Mouse (Mus musculus): ENCODE results near the gene Ctr9. TPM values are rescaled to one million over a fixed set of nuclear protein-coding genes. Genes with fewer than 3 reads are reported as not detected.

The Ctr9 gene
- polyA plus RNA-seq, 1 experiment from 2014 or later, result 81.8 TPM

DNA sequence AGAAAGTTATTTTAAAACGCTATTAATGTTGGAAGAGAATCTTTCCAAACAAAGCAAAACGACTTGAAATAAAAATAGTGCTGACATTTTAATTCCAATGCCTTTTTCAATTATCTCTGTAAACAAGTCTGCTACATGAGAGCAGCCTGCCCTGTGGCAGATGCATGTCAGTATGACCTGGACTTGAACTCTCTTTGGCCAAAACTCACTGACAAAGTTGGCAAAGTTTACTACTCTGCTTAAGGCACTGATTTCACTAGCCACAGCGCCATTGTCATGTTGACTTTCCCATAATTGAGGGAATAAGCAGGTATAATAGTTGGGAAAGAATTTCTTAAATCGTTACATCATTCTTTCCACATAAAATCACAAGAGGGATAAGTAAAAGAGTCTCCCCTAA lies 7.9 kb upstream of the Ctr9 start:
- WGBS, result 82% methylated on average over 4 of the region's 4 CpGs

DNA sequence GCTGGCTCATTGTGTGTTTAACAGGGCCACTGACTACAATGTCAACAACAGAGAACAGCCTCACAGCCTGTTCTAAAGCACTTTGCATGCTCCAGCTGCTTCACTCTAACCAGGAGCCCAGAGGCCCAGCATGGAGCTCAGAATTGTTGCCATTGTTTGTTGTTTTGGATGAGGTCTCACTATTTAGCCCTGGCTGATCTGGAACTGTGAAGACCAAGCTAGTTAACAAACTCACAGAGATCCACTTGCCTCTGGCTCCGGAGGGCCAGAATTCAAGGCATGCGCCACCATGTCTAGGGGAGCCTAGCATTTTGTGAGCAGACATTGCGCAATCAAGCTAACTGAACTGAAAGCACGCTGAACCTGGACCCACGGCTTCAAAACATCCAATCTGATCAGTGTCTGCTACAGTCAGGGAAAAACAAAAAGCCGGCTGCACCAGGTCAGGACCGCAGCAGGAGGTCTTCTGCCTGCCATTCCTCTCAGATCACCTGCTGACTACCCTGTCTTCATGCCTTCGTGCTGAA lies 4.6 kb upstream of the Ctr9 start:
- H3K4me3 ChIP-seq (ENCODE audit: low read depth, low read length), result no peak overlapping the region
- no peaks in the 10 kb centered on the region for H3K9me3 ChIP-seq (replicated peaks; ENCODE audit: control insufficient read depth, low read length, poor library complexity, severe bottlenecking)
- H3K4me2 ChIP-seq (ENCODE audit: low read length), result no peak overlapping the region
- 0 out of 2 replicates have a peak overlapping the region, but pooled peaks have one; percentile 38 for H3K9ac ChIP-seq (ENCODE audit: low read depth, low read length)
- WGBS, result 17% methylated on average over 8 of the region's 8 CpGs
- peaks cover 2% of the 10 kb centered on the region; the same call in 1 of the 2 replicates for H3K4me1 ChIP-seq (ENCODE audit: control insufficient read depth, insufficient read depth, low read length)
- no peak for ATAC-seq
- no peaks in the 10 kb centered on the region for H3K27me3 ChIP-seq (ENCODE audit: control insufficient read depth, insufficient read depth, low read depth, low read length)
- no peaks in the 10 kb centered on the region for H3K36me3 ChIP-seq (ENCODE audit: control insufficient read depth, insufficient read depth, low read length)
- no peak overlapping the region for H3K27ac ChIP-seq (ENCODE audit: low read length)

More for the DNA sequence above, 7.9 kb upstream of the Ctr9 start:
- Histone ChIP-seq H3K27me3 (ENCODE audit: control insufficient read depth, insufficient read depth, low read depth, low read length) (no peaks in the 10 kb centered on the region), H3K9ac (ENCODE audit: low read depth, low read length) (no peak overlapping the region), H3K4me3 (ENCODE audit: low read depth, low read length) (no peak overlapping the region), H3K36me3 (ENCODE audit: control insufficient read depth, insufficient read depth, low read length) (no peaks in the 10 kb centered on the region), H3K9me3 (replicated peaks; ENCODE audit: control insufficient read depth, low read length, poor library complexity, severe bottlenecking) (no peaks in the 10 kb centered on the region), H3K27ac (ENCODE audit: low read length) (no peak overlapping the region), H3K4me1 (ENCODE audit: control insufficient read depth, insufficient read depth, low read length) (no peaks in the 10 kb centered on the region; the same call in 1 of the 2 replicates), H3K4me2 (ENCODE audit: low read length) (no peak overlapping the region)
- ATAC-seq, result no peak

DNA sequence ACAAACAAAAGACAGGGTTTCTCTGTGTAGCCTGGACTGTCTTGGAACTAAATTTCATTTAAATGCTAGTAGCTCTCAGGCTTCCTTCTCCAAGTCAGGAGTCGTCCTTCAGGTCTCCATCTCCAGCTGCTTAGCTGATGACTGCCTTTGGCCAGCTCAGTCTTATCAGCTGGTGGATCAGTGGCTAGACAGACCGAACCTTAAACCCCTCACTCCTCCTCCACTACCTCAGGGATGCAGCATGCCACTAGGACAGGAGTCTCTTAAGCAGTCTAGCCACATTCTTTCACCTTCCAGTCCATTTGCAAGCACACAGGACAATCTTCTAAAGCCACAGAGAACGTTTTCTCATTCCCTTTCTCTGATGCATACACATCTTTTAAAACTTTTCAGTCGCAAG lies 3.8 kb upstream of the Ctr9 start:
- Histone ChIP-seq H3K4me3 (ENCODE audit: low read depth, low read length) (no peak overlapping the region), H3K9ac (ENCODE audit: low read depth, low read length) (no peak overlapping the region), H3K4me1 (ENCODE audit: control insufficient read depth, insufficient read depth, low read length) (peaks cover 8% of the 10 kb centered on the region), H3K4me2 (ENCODE audit: low read length) (no peak overlapping the region), H3K27me3 (ENCODE audit: control insufficient read depth, insufficient read depth, low read depth, low read length) (no peaks in the 10 kb centered on the region), H3K36me3 (ENCODE audit: control insufficient read depth, insufficient read depth, low read length) (no peaks in the 10 kb centered on the region), H3K27ac (ENCODE audit: low read length) (no peak overlapping the region), H3K9me3 (replicated peaks; ENCODE audit: control insufficient read depth, low read length, poor library complexity, severe bottlenecking) (no peaks in the 10 kb centered on the region)
- ATAC-seq, result no peak
- WGBS, result 66% methylated on average over 4 of the region's 4 CpGs

DNA sequence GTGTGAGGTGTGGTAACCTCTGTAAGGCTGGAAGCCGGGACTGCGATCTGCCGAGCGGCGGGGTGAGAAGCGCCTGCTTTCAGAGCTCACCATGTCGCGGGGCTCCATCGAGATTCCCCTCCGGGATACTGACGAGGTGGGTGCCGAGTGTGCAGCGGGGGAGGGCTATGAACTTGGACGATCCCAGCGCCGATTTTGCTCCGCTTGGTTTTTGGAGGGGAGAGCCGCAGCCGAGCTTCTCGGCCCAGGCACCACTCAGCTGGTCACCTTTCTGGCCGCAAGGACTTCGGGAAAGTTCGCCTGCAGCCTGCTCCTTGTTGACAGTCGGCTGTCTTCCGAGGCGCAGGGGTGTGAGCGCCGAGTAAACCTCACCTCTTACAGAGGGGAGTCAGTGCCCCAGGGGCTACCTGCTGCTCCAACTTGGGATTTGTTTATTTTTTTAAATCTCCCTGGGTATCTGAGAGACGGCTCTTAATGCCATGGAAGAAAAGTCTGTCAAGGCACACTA lies 349 bp downstream of the Ctr9 start:
- H3K4me3 ChIP-seq (ENCODE audit: low read depth, low read length), result peak overlapping the region; percentile 73
- H3K4me1 ChIP-seq (ENCODE audit: control insufficient read depth, insufficient read depth, low read length), result peaks cover 16% of the 10 kb centered on the region
- H3K9me3 ChIP-seq (replicated peaks; ENCODE audit: control insufficient read depth, low read length, poor library complexity, severe bottlenecking), result no peaks in the 10 kb centered on the region
- H3K9ac ChIP-seq (ENCODE audit: low read depth, low read length), result peak overlapping the region; percentile 79
- H3K36me3 ChIP-seq (ENCODE audit: control insufficient read depth, insufficient read depth, low read length), result peaks cover under 1% of the 10 kb centered on the region; the same call in 1 of the 2 replicates
- under 1% methylated on average over 29 of the region's 29 CpGs for WGBS
- peak overlapping the region; percentile 97 for H3K27ac ChIP-seq (ENCODE audit: low read length)
- H3K27me3 ChIP-seq (ENCODE audit: control insufficient read depth, insufficient read depth, low read depth, low read length), result no peaks in the 10 kb centered on the region
- peak overlapping the region; percentile 73 for H3K4me2 ChIP-seq (ENCODE audit: low read length)
- no peak; the same call in 1 of the 2 replicates for ATAC-seq

DNA sequence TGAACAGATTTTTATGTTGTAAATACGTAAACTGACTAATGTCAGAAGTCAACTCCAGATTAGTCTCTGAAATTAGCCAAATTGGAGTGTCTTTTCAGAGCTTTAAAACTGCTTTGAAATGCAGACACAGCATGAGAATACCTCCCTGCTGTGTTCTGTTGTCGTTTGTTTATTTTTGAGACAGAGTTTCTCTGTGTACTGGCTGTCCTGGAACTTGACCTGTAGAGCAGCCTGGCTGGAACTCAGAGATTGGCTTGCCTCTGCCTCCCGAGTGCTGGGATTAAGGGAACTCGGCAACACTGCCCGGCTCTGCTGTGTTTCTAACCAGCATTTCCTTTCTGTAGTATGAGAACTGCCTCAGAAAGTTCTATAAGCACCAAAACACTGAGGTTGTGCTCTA lies 20.2 kb downstream of the Ctr9 start:
- WGBS, result 80% methylated on average over 5 of the region's 5 CpGs
- H3K36me3 ChIP-seq (ENCODE audit: control insufficient read depth, insufficient read depth, low read length), result peaks cover 34% of the 10 kb centered on the region
- H3K27ac ChIP-seq (ENCODE audit: low read length), result no peak overlapping the region
- H3K9me3 ChIP-seq (replicated peaks; ENCODE audit: control insufficient read depth, low read length, poor library complexity, severe bottlenecking), result no peaks in the 10 kb centered on the region
- no peak for ATAC-seq
- H3K4me1 ChIP-seq (ENCODE audit: control insufficient read depth, insufficient read depth, low read length), result no peaks in the 10 kb centered on the region
- H3K4me2 ChIP-seq (ENCODE audit: low read length), result no peak overlapping the region
- no peak overlapping the region for H3K9ac ChIP-seq (ENCODE audit: low read depth, low read length)
- H3K4me3 ChIP-seq (ENCODE audit: low read depth, low read length), result no peak overlapping the region
- H3K27me3 ChIP-seq (ENCODE audit: control insufficient read depth, insufficient read depth, low read depth, low read length), result no peaks in the 10 kb centered on the region

DNA sequence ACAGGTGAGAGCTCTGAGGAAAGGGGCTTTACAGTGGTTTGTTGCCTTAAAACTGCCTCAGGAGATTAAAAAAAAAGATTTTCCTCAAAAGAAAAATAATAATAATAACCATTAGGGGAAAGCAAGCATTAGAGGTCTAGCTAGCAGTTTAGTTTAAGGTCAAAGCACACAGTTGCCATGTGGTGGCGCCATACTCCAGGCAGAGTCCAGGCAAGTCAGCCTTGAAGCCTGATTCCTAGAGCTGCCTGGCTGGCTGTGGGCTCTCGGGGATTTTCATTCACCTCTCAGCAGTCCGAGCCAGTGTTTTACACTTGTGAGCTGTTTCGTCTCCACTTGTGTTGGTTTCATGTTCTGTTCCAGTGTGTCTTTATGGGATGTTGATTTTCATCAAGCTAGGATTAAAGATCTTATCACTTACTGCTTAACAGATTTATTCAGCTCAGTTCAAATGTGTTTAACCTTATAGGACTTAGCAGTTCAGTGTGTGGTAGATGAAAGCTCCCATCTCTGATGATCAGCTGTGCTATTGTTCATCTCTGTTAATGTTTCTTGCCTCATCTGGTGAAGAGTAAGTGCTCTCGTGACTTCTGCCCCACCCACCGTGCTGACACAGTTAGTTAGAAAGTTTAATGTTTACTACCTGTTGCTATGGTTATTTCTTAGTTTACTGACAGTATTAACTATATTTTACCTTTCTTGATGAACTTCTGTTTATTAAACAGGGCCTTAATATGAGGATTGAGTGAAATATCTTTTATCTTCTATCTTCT lies 21.1 kb downstream of the Ctr9 start:
- WGBS, result 54% methylated on average over 6 of the region's 6 CpGs
- Histone ChIP-seq H3K36me3 (ENCODE audit: control insufficient read depth, insufficient read depth, low read length) (peaks cover 36% of the 10 kb centered on the region), H3K27me3 (ENCODE audit: control insufficient read depth, insufficient read depth, low read depth, low read length) (no peaks in the 10 kb centered on the region), H3K4me3 (ENCODE audit: low read depth, low read length) (no peak overlapping the region), H3K4me2 (ENCODE audit: low read length) (no peak overlapping the region), H3K4me1 (ENCODE audit: control insufficient read depth, insufficient read depth, low read length) (no peaks in the 10 kb centered on the region), H3K9me3 (replicated peaks; ENCODE audit: control insufficient read depth, low read length, poor library complexity, severe bottlenecking) (no peaks in the 10 kb centered on the region), H3K27ac (ENCODE audit: low read length) (no peak overlapping the region), H3K9ac (ENCODE audit: low read depth, low read length) (no peak overlapping the region)
- no peak for ATAC-seq

DNA sequence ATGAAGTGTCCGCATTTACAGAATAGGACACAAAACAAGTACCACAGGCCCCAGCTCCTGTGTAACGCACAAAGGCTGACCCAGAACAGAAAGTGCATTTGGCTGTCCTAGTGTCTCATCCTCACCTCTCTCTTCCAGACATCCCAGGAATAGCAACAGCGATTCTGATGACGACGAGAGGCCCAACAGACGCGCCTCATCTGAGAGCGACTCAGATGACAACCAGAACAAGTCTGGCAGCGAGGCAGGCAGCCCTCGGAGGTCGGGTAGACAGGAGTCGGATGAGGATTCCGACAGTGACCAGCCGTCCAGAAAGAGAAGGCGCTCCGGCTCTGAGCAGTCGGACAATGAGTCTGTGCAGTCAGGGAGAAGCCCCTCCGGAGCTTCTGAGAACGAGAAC lies 26.5 kb downstream of the Ctr9 start:
- 91% methylated on average over 19 of the region's 19 CpGs for WGBS
- Histone ChIP-seq H3K27ac (ENCODE audit: low read length) (no peak overlapping the region), H3K9ac (ENCODE audit: low read depth, low read length) (no peak overlapping the region), H3K9me3 (replicated peaks; ENCODE audit: control insufficient read depth, low read length, poor library complexity, severe bottlenecking) (no peaks in the 10 kb centered on the region), H3K4me3 (ENCODE audit: low read depth, low read length) (no peak overlapping the region), H3K27me3 (ENCODE audit: control insufficient read depth, insufficient read depth, low read depth, low read length) (no peaks in the 10 kb centered on the region), H3K4me2 (ENCODE audit: low read length) (no peak overlapping the region), H3K36me3 (ENCODE audit: control insufficient read depth, insufficient read depth, low read length) (peaks cover 30% of the 10 kb centered on the region), H3K4me1 (ENCODE audit: control insufficient read depth, insufficient read depth, low read length) (no peaks in the 10 kb centered on the region)
- ATAC-seq, result no peak

DNA sequence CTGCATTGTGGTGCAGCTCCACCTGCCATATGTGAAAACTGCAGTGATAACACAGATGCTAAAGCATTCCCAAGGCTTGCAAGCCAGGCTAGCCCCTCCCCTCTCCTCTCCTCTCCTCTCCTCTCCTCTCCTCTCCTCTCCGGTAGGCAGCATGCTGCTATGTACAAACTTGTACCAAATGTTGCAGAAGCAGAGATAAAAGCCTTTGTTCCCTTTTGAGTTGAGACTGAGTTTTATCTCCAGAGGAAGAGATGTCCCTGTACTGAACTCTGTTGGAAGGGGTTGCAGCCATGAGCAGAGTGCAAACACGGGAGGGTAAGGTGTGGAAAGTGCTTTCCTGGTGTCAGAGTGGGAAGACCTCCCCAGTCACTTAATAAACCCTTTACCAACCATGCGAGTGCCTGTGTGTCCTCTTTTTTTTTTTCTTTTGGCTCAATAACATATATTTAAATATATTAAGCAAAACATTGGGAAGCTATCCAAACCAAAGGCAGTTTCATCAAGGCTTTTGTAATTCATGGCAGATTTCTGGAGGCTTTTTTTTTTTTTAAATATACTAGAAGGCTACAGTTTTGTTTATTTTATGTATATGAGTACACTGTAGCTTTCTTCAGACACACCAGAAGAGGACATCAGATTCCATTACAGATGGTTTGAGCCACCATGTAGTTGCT lies 27.4 kb downstream of the Ctr9 start:
- Histone ChIP-seq H3K9ac (ENCODE audit: low read depth, low read length) (no peak overlapping the region), H3K27ac (ENCODE audit: low read length) (no peak overlapping the region), H3K4me2 (ENCODE audit: low read length) (no peak overlapping the region), H3K4me1 (ENCODE audit: control insufficient read depth, insufficient read depth, low read length) (no peaks in the 10 kb centered on the region), H3K9me3 (replicated peaks; ENCODE audit: control insufficient read depth, low read length, poor library complexity, severe bottlenecking) (no peaks in the 10 kb centered on the region), H3K4me3 (ENCODE audit: low read depth, low read length) (no peak overlapping the region), H3K27me3 (ENCODE audit: control insufficient read depth, insufficient read depth, low read depth, low read length) (no peaks in the 10 kb centered on the region), H3K36me3 (ENCODE audit: control insufficient read depth, insufficient read depth, low read length) (peaks cover 26% of the 10 kb centered on the region)
- 91% methylated on average over 3 of the region's 3 CpGs for WGBS
- ATAC-seq, result no peak

DNA sequence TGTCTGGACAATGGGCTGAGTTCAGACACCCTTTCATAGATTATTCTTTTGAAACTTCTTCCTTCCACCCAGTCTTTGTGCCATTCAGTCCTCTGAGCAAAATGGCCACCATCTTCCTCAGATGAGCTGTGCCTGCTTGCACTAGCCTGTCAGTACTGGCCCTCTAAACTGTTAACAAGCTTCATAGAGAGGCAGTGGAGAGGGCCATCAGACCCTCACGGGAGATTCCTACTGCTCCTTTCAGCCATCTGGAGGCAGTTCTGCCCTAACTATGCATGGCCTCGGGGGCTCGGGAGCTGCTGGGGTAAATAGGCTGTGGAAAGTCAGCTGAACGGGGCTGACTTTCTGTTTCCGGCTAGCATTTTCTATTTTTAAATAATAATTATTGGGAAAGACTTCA lies 30.8 kb downstream of the Ctr9 start:
- ATAC-seq, result no peak
- WGBS, result 50% methylated on average over 5 of the region's 5 CpGs
- Histone ChIP-seq H3K9ac (ENCODE audit: low read depth, low read length) (no peak overlapping the region), H3K27ac (ENCODE audit: low read length) (no peak overlapping the region), H3K4me2 (ENCODE audit: low read length) (no peak overlapping the region), H3K9me3 (replicated peaks; ENCODE audit: control insufficient read depth, low read length, poor library complexity, severe bottlenecking) (no peaks in the 10 kb centered on the region), H3K27me3 (ENCODE audit: control insufficient read depth, insufficient read depth, low read depth, low read length) (no peaks in the 10 kb centered on the region), H3K4me3 (ENCODE audit: low read depth, low read length) (no peak overlapping the region), H3K36me3 (ENCODE audit: control insufficient read depth, insufficient read depth, low read length) (peaks cover 8% of the 10 kb centered on the region), H3K4me1 (ENCODE audit: control insufficient read depth, insufficient read depth, low read length) (no peaks in the 10 kb centered on the region)

All from midbrain, embryonic 16.5 days (tissue).